Mouse (Mus musculus): ENCODE results near the gene Smc1b. TPM values are rescaled to one million over a fixed set of nuclear protein-coding genes. Genes with fewer than 3 reads are reported as not detected.
A peak's percentile ranks its signal among the peaks of the same experiment; 100 is the strongest.

The Smc1b gene
- polyA plus RNA-seq, 1 experiment from 2014 or later, result 0.18 TPM

DNA sequence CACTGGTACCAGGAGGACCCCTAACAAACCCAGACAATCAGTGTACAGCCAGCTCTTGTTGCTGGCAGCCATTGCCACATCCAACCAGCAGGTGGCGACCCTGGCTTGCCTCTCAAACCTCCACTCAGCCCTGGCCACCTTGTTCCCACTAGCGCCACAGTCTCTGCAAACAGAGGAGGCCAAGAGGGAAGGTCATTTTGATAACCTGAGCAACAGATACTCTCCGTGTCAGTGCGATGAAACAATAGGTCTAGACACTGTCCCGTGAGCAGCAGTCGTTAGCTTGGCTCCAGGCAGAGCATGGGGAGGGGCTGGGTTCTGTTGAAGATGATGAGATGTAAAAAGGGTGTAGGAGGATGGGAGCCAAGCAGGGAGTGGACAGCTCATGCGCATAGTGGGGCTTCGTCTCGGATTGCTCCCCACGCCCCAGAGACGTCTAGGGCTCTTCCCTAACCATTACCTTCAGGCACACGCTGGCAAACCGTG, 19.7 kb upstream of the Smc1b start:
- 30% methylated on average over 13 of the region's 13 CpGs for WGBS
- H3K27ac ChIP-seq (replicated peaks; ENCODE audit: low read depth, low read length), result no peak overlapping the region

DNA sequence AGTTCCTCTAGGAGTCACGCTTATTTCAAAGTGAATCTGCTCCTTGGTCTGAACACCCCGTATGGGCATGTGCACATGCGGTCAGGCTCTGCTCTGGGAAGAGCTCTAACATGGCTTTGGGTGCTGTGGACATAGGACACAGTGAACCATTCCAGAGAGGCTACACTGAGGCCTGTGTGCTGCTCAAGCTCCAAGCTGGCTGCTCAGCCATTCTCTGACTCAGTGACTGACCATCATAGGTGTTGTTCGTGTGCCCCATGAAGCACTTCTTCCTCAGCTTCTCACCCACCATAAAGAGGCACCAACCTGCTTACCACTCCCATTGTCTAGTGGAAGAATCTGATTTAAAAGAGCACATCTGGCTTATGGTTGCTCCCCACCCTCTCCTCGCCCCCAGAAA, 12.5 kb upstream of the Smc1b start:
- no peaks in the 10 kb centered on the region for H3K36me3 ChIP-seq (replicated peaks; ENCODE audit: control insufficient read depth, insufficient read depth, low read depth, low read length)
- ATAC-seq (replicated peaks; ENCODE audit: insufficient number of reproducible peaks, low FRiP score, low TSS enrichment, low read depth), result no peak
- H3K27ac ChIP-seq (replicated peaks; ENCODE audit: low read depth, low read length), result no peak overlapping the region
- H3K4me1 ChIP-seq (ENCODE audit: control insufficient read depth, insufficient read depth, low read length), result no peaks in the 10 kb centered on the region
- no peak for DNase-seq (ENCODE audit: low spot score)
- H3K9me3 ChIP-seq (replicated peaks; ENCODE audit: control insufficient read depth, low read length), result no peaks in the 10 kb centered on the region
- WGBS, result 90% methylated on average over 5 of the region's 5 CpGs
- H3K4me3 ChIP-seq (ENCODE audit: low read depth, low read length), result no peak overlapping the region
- H3K9ac ChIP-seq (replicated peaks; ENCODE audit: low read length), result no peak overlapping the region
- no peaks in the 10 kb centered on the region for H3K27me3 ChIP-seq (ENCODE audit: control insufficient read depth, insufficient read depth, low read length)
- H3K4me2 ChIP-seq (ENCODE audit: low read depth, low read length), result no peak overlapping the region

More for the DNA sequence above, 19.7 kb upstream of the Smc1b start:
- DNase-seq (ENCODE audit: low spot score), result peak; percentile 82
- no peaks in the 10 kb centered on the region for H3K9me3 ChIP-seq (replicated peaks; ENCODE audit: control insufficient read depth, low read length)
- no peak overlapping the region for H3K9ac ChIP-seq (replicated peaks; ENCODE audit: low read length)
- H3K36me3 ChIP-seq (replicated peaks; ENCODE audit: control insufficient read depth, insufficient read depth, low read depth, low read length), result no peaks in the 10 kb centered on the region
- peak; percentile 72; the same call in 1 of the 2 replicates for ATAC-seq (replicated peaks; ENCODE audit: insufficient number of reproducible peaks, low FRiP score, low TSS enrichment, low read depth)
- no peaks in the 10 kb centered on the region for H3K4me1 ChIP-seq (ENCODE audit: control insufficient read depth, insufficient read depth, low read length)
- H3K4me3 ChIP-seq (ENCODE audit: low read depth, low read length), result no peak overlapping the region
- H3K4me2 ChIP-seq (ENCODE audit: low read depth, low read length), result no peak overlapping the region
- no peaks in the 10 kb centered on the region for H3K27me3 ChIP-seq (ENCODE audit: control insufficient read depth, insufficient read depth, low read length)

GRCm38 (mm10) chr15:85143747-85144146, 12.0 kb upstream of the Smc1b start:
- WGBS, result 92% methylated on average over 1 of the region's 1 CpGs
- no peak overlapping the region for H3K4me2 ChIP-seq (ENCODE audit: low read depth, low read length)
- ATAC-seq (replicated peaks; ENCODE audit: insufficient number of reproducible peaks, low FRiP score, low TSS enrichment, low read depth), result no peak

GRCm38 (mm10) chr15:85143161-85143560, 11.4 kb upstream of the Smc1b start:
- 84% methylated on average over 11 of the region's 11 CpGs for WGBS
- Histone ChIP-seq H3K4me2 (ENCODE audit: low read depth, low read length) (no peak overlapping the region), H3K27me3 (ENCODE audit: control insufficient read depth, insufficient read depth, low read length) (no peaks in the 10 kb centered on the region), H3K27ac (replicated peaks; ENCODE audit: low read depth, low read length) (no peak overlapping the region), H3K4me1 (ENCODE audit: control insufficient read depth, insufficient read depth, low read length) (no peaks in the 10 kb centered on the region), H3K9ac (replicated peaks; ENCODE audit: low read length) (no peak overlapping the region), H3K9me3 (replicated peaks; ENCODE audit: control insufficient read depth, low read length) (no peaks in the 10 kb centered on the region), H3K4me3 (ENCODE audit: low read depth, low read length) (no peak overlapping the region), H3K36me3 (replicated peaks; ENCODE audit: control insufficient read depth, insufficient read depth, low read depth, low read length) (no peaks in the 10 kb centered on the region)
- no peak for ATAC-seq (replicated peaks; ENCODE audit: insufficient number of reproducible peaks, low FRiP score, low TSS enrichment, low read depth)
- no peak for DNase-seq (ENCODE audit: low spot score)

More at GRCm38 (mm10) chr15:85143747-85144146, 12.0 kb upstream of the Smc1b start:
- no peak overlapping the region for H3K27ac ChIP-seq (replicated peaks; ENCODE audit: low read depth, low read length)
- H3K4me3 ChIP-seq (ENCODE audit: low read depth, low read length), result no peak overlapping the region
- no peaks in the 10 kb centered on the region for H3K4me1 ChIP-seq (ENCODE audit: control insufficient read depth, insufficient read depth, low read length)
- no peaks in the 10 kb centered on the region for H3K9me3 ChIP-seq (replicated peaks; ENCODE audit: control insufficient read depth, low read length)
- no peak for DNase-seq (ENCODE audit: low spot score)
- H3K9ac ChIP-seq (replicated peaks; ENCODE audit: low read length), result no peak overlapping the region
- no peaks in the 10 kb centered on the region for H3K27me3 ChIP-seq (ENCODE audit: control insufficient read depth, insufficient read depth, low read length)
- H3K36me3 ChIP-seq (replicated peaks; ENCODE audit: control insufficient read depth, insufficient read depth, low read depth, low read length), result no peaks in the 10 kb centered on the region

DNA sequence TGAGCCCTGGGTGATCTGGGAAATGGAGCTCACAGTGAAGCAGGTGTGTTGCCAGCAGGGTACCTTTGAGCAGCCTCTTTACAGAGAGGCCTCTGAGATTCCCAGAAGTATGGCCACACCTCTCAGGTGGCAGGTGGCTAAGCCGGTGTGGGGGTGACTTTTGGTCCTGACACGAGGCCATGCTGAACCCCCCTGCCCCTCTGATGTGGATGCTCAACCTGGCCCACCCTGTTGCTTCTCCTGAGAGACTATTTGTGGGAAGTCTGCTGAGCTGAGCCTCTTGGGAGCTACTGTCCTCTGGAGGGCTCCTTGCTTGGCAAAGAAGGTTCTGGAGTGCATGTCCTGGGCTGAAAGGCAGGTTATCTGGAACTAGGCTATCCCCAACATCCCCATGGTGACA, 10.7 kb upstream of the Smc1b start:
- no peaks in the 10 kb centered on the region for H3K9me3 ChIP-seq (replicated peaks; ENCODE audit: control insufficient read depth, low read length)
- WGBS, result 75% methylated on average over 2 of the region's 2 CpGs
- no peaks in the 10 kb centered on the region for H3K27me3 ChIP-seq (ENCODE audit: control insufficient read depth, insufficient read depth, low read length)
- ATAC-seq (replicated peaks; ENCODE audit: insufficient number of reproducible peaks, low FRiP score, low TSS enrichment, low read depth), result no peak
- H3K9ac ChIP-seq (replicated peaks; ENCODE audit: low read length), result no peak overlapping the region
- H3K4me2 ChIP-seq (ENCODE audit: low read depth, low read length), result no peak overlapping the region
- H3K36me3 ChIP-seq (replicated peaks; ENCODE audit: control insufficient read depth, insufficient read depth, low read depth, low read length), result no peaks in the 10 kb centered on the region
- no peak overlapping the region for H3K4me3 ChIP-seq (ENCODE audit: low read depth, low read length)
- DNase-seq (ENCODE audit: low spot score), result no peak
- no peaks in the 10 kb centered on the region for H3K4me1 ChIP-seq (ENCODE audit: control insufficient read depth, insufficient read depth, low read length)
- H3K27ac ChIP-seq (replicated peaks; ENCODE audit: low read depth, low read length), result no peak overlapping the region

- no peak for ATAC-seq (replicated peaks; ENCODE audit: insufficient number of reproducible peaks, low FRiP score, low TSS enrichment, low read depth)
- Histone ChIP-seq H3K4me1 (ENCODE audit: control insufficient read depth, insufficient read depth, low read length) (no peaks in the 10 kb centered on the region), H3K27me3 (ENCODE audit: control insufficient read depth, insufficient read depth, low read length) (no peaks in the 10 kb centered on the region), H3K9ac (replicated peaks; ENCODE audit: low read length) (no peak overlapping the region), H3K4me3 (ENCODE audit: low read depth, low read length) (no peak overlapping the region), H3K27ac (replicated peaks; ENCODE audit: low read depth, low read length) (no peak overlapping the region), H3K36me3 (replicated peaks; ENCODE audit: control insufficient read depth, insufficient read depth, low read depth, low read length) (no peaks in the 10 kb centered on the region), H3K9me3 (replicated peaks; ENCODE audit: control insufficient read depth, low read length) (no peaks in the 10 kb centered on the region), H3K4me2 (ENCODE audit: low read depth, low read length) (no peak overlapping the region)
- WGBS, result 76% methylated on average over 10 of the region's 10 CpGs
- no peak for DNase-seq (ENCODE audit: low spot score)
These were observed 9.5 kb upstream of the Smc1b start for GRCm38 (mm10) chr15:85141290-85141689.

- Histone ChIP-seq H3K27ac (replicated peaks; ENCODE audit: low read depth, low read length) (no peak overlapping the region), H3K9me3 (replicated peaks; ENCODE audit: control insufficient read depth, low read length) (no peaks in the 10 kb centered on the region), H3K4me1 (ENCODE audit: control insufficient read depth, insufficient read depth, low read length) (no peaks in the 10 kb centered on the region), H3K27me3 (ENCODE audit: control insufficient read depth, insufficient read depth, low read length) (no peaks in the 10 kb centered on the region), H3K9ac (replicated peaks; ENCODE audit: low read length) (no peak overlapping the region), H3K4me3 (ENCODE audit: low read depth, low read length) (no peak overlapping the region), H3K36me3 (replicated peaks; ENCODE audit: control insufficient read depth, insufficient read depth, low read depth, low read length) (no peaks in the 10 kb centered on the region), H3K4me2 (ENCODE audit: low read depth, low read length) (no peak overlapping the region)
- ATAC-seq (replicated peaks; ENCODE audit: insufficient number of reproducible peaks, low FRiP score, low TSS enrichment, low read depth) (no peak), DNase-seq (ENCODE audit: low spot score) (no peak)
- WGBS, result 37% methylated on average over 9 of the region's 9 CpGs
These were observed 3.4 kb upstream of the Smc1b start for GRCm38 (mm10) chr15:85135143-85135542.

- ATAC-seq (replicated peaks; ENCODE audit: insufficient number of reproducible peaks, low FRiP score, low TSS enrichment, low read depth), result no peak
- H3K4me2 ChIP-seq (ENCODE audit: low read depth, low read length), result peak overlapping the region; percentile 56
- H3K4me3 ChIP-seq (ENCODE audit: low read depth, low read length), result peak overlapping the region; percentile 29
- no peak for DNase-seq (ENCODE audit: low spot score)
- H3K4me1 ChIP-seq (ENCODE audit: control insufficient read depth, insufficient read depth, low read length), result no peaks in the 10 kb centered on the region
- H3K27ac ChIP-seq (replicated peaks; ENCODE audit: low read depth, low read length), result no peak overlapping the region
- 17% methylated on average over 10 of the region's 10 CpGs for WGBS
- no peaks in the 10 kb centered on the region for H3K27me3 ChIP-seq (ENCODE audit: control insufficient read depth, insufficient read depth, low read length)
- H3K9me3 ChIP-seq (replicated peaks; ENCODE audit: control insufficient read depth, low read length), result no peaks in the 10 kb centered on the region
- H3K9ac ChIP-seq (replicated peaks; ENCODE audit: low read length), result no peak overlapping the region; the same call in 1 of the 2 replicates
- H3K36me3 ChIP-seq (replicated peaks; ENCODE audit: control insufficient read depth, insufficient read depth, low read depth, low read length), result no peaks in the 10 kb centered on the region
These were observed 393 bp upstream of the Smc1b start for GRCm38 (mm10) chr15:85132193-85132520.

Data from embryonic facial prominence, embryonic 11.5 days (tissue).